Mouse (Mus musculus): ENCODE data around the gene Lilra6.

DNA sequence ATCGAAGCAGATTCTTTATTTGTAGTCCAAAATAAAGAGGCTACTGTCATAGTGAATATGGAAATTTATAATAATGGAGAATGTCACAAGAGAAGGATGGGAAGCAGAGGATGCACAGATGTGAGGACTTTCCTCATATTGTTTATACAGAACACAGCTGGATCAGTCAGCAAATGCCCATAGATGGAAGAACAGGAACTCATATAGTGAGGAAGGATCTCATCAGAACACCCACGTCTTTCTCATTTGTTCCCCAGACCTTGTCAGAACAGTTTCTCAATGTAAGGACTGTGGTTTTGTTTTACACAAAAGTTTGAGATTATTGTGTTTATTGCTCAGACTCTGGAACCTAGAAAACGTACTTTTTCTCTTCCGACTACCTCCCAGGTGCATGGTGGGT is 32.9 kb upstream of the Lilra6 start:
- no peak for TF ChIP-seq POLR2A (IDR thresholded peaks at IDR 0.05; ENCODE audit: low read depth, low read length)
- TF ChIP-seq CTCF (IDR thresholded peaks at IDR 0.05; ENCODE audit: borderline replicate concordance, insufficient read depth, low read length) = no peak

All from embryonic fibroblast, embryonic 13.5 days (primary cell).